In the genomic region with DNA sequence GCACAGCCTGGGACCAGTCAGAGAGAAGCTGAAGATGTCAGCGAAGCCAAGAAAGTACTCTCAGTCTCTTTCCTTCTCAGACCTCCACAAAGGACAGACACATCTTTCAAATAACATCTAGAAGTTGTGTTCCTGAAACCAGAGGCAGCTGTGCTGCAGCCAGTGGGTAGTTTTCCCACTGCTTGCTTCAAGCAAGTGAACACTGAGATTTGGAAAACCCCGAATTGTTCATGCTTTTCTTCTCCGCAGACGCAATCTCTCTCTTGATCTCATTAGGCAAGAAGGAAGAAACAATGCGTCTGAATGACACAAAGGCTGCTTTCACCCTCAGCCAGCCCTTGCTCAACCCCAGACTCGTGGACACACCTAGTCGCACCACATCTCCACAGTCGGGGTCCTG, we compare ENCODE assay signal across 18 mouse cellular contexts.
"Had no signal": no experiment of that assay in that cellular context is flagged by ENCODE, and none has a peak within 500 bp of the region (broad histone marks: within the 10 kb centered on the region; RNA-seq: fewer than 3 reads in every experiment).

No protein-coding gene starts in this region.

- H3K9ac ChIP-seq: lung, embryonic 14.5 days; midbrain, embryonic 13.5 days; neural tube, embryonic 13.5 days; neural tube, embryonic 15.5 days had no signal

- H3K4me2 ChIP-seq: lung, embryonic 14.5 days; midbrain, embryonic 13.5 days; neural tube, embryonic 13.5 days; neural tube, embryonic 15.5 days had no signal

- H3K9me3 ChIP-seq: midbrain, embryonic 10.5 days; midbrain, embryonic 13.5 days; neural tube, embryonic 13.5 days; neural tube, embryonic 15.5 days had no signal

- H3K4me3 ChIP-seq: midbrain, embryonic 10.5 days; midbrain, embryonic 13.5 days; myocyte; neural tube, embryonic 13.5 days; neural tube, embryonic 15.5 days had no signal

- H3K27me3 ChIP-seq: midbrain, embryonic 13.5 days; neural tube, embryonic 13.5 days; neural tube, embryonic 15.5 days had no signal

- H3K27ac ChIP-seq: midbrain, embryonic 10.5 days; midbrain, embryonic 13.5 days; neural tube, embryonic 13.5 days; neural tube, embryonic 15.5 days had no signal

- H3K4me1 ChIP-seq: neural tube, embryonic 15.5 days had no signal

- DNase-seq: lung, adult 18-20 months; lung, embryonic 14.5 days; lung, postnatal 10 days; lung, postnatal 4 days; retina, postnatal 1 day; right cerebral cortex, adult 18-20 months; right cerebral cortex, postnatal 25 days; right cerebral cortex, postnatal 4 days; spleen, adult 18-20 months; thymus, adult 18-20 months; thymus, postnatal 14 days; thymus, postnatal 36 days had no signal

- ATAC-seq: midbrain, embryonic 13.5 days; midbrain, embryonic 16.5 days had no signal
